Mouse (Mus musculus): ENCODE results near the gene Chordc1. TPM values are rescaled to one million over a fixed set of nuclear protein-coding genes. Genes with fewer than 3 reads are reported as not detected.
"Not testable (repeated sequence)": the region's sequence is repeated elsewhere in the genome, so short reads cannot be mapped to it uniquely, and the experiment has no call there.

Gene Chordc1
- polyA plus RNA-seq (2011; ENCODE audit: insufficient read depth, insufficient read length, low replicate concordance, missing spikeins), result 17.5 and 19.1 TPM in 2 replicates

DNA sequence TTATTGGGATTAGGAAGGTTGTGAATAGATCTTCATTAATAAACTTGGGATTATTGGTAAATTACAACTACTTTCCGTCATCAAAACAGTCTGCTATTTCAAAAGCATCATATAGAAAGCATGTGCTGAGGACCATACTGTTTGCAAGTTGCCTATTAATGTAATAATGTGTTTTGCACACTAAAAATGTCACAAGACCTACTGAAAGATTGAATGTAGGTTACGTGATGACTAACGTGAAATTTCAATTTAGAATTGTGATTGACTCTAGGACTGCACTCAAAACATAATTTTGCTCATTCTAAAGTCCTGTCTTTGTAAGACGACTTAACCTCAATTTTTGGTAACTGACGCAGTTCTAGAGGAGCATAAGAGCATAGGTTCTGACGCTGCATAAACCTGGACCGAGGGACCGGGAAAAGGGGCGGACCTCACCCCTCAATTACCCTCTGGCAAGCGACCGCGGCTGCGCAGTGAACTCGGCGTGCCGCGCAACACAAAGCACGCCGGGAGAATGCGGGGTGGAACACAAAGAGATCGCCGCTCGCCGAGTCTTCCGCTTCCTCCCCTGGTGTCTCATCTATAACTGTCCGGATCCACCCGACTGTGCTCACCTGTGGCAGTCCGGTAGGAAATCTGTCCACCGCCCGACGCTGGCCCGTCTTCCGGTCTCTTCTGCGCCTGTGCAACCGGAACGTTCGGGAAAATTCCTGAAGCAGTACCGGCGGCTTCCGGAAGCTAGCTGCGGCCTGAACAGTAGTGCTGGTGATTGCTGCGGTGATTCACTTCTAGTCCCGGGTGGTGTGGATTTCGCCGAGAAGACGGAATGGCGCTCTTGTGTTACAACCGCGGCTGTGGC, at the start of gene Chordc1:
Chordc1 (plus strand) TSS at position 555 of the 859 bp plus-strand sequence.
- 3% methylated on average over 49 of the region's 49 CpGs for WGBS
- peak within 1 kb of the TSS; percentile 99 for H3K4me3 ChIP-seq (replicated peaks; ENCODE audit: control insufficient read depth, low read depth, low read length)
- H3K27ac ChIP-seq (ENCODE audit: control insufficient read depth, insufficient read depth, low read depth, low read length, poor library complexity), result peak within 1 kb of the TSS; percentile 82
- H3K4me1 ChIP-seq (ENCODE audit: control insufficient read depth, insufficient read depth, low read length), result no peaks in the 10 kb centered on the region
- TF ChIP-seq POLR2A (IDR thresholded peaks at IDR 0.05; ENCODE audit: borderline replicate concordance, control insufficient read depth, low read depth, low read length) (peak; percentile 45; the same call in 1 of the 2 replicates), CTCF (IDR thresholded peaks at IDR 0.05; ENCODE audit: control insufficient read depth, insufficient read depth, low read length) (no peak)

DNA sequence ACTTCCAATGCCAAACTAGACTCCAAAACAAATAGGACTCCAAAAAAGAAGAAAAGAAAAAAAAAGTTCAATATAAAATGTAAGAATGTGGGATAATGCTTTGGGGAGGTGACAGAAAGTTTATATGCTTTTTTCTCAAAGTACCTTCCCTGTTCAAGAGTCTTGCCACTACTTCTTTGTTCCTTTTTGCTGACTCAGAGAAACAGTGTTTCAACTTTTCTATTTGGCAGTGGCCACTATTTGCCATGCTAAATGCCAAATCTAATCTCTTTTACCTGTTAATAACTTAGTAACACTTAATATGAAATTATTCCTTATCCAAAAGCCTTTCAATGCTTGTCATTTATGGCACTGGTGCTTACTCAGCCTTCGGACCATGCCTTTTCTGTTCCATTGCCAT, 16.0 kb upstream of the Chordc1 start:
- H3K4me3 ChIP-seq (replicated peaks; ENCODE audit: control insufficient read depth, low read depth, low read length), result no peak overlapping the region
- H3K27ac ChIP-seq (ENCODE audit: control insufficient read depth, insufficient read depth, low read depth, low read length, poor library complexity), result no peak overlapping the region
- no peak for TF ChIP-seq CTCF (IDR thresholded peaks at IDR 0.05; ENCODE audit: control insufficient read depth, insufficient read depth, low read length)
- no peak for TF ChIP-seq POLR2A (IDR thresholded peaks at IDR 0.05; ENCODE audit: borderline replicate concordance, control insufficient read depth, low read depth, low read length)
- WGBS, result 81% methylated on average over 1 of the region's 1 CpGs
- no peaks in the 10 kb centered on the region for H3K4me1 ChIP-seq (ENCODE audit: control insufficient read depth, insufficient read depth, low read length)

- H3K4me3 ChIP-seq (replicated peaks; ENCODE audit: control insufficient read depth, low read depth, low read length), result no peak overlapping the region
- 42% methylated on average over 2 of the region's 2 CpGs for WGBS
- no peak overlapping the region for H3K27ac ChIP-seq (ENCODE audit: control insufficient read depth, insufficient read depth, low read depth, low read length, poor library complexity)
- no peak for TF ChIP-seq CTCF (IDR thresholded peaks at IDR 0.05; ENCODE audit: control insufficient read depth, insufficient read depth, low read length)
- no peak for TF ChIP-seq POLR2A (IDR thresholded peaks at IDR 0.05; ENCODE audit: borderline replicate concordance, control insufficient read depth, low read depth, low read length)
- no peaks in the 10 kb centered on the region for H3K4me1 ChIP-seq (ENCODE audit: control insufficient read depth, insufficient read depth, low read length)
Measured at GRCm38 (mm10) chr9:18276844-18277243, 15.1 kb upstream of the Chordc1 start.

DNA sequence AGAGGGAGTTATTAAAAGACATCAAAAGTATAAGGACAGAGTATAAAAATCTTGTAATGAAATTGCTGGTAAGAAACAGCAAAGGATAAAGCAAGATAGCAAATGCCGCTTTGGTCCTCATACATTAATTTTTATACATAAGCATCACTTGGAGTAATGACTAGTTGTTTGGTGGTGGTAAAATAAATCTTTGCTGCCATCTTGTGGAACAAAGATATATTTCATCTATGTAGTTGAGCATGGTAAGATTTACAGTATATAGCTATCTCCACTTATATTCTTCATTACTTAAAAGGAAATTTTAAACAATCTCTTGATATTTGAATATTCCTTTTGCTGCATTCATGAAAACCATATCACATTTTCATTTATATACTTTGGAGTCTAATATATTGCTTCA, 14.4 kb upstream of the Chordc1 start:
- H3K27ac ChIP-seq (ENCODE audit: control insufficient read depth, insufficient read depth, low read depth, low read length, poor library complexity), result no peak overlapping the region
- no peak for TF ChIP-seq POLR2A (IDR thresholded peaks at IDR 0.05; ENCODE audit: borderline replicate concordance, control insufficient read depth, low read depth, low read length)
- TF ChIP-seq CTCF (IDR thresholded peaks at IDR 0.05; ENCODE audit: control insufficient read depth, insufficient read depth, low read length), result no peak
- WGBS, result 58% methylated on average over 1 of the region's 1 CpGs
- no peaks in the 10 kb centered on the region for H3K4me1 ChIP-seq (ENCODE audit: control insufficient read depth, insufficient read depth, low read length)
- no peak overlapping the region for H3K4me3 ChIP-seq (replicated peaks; ENCODE audit: control insufficient read depth, low read depth, low read length)

DNA sequence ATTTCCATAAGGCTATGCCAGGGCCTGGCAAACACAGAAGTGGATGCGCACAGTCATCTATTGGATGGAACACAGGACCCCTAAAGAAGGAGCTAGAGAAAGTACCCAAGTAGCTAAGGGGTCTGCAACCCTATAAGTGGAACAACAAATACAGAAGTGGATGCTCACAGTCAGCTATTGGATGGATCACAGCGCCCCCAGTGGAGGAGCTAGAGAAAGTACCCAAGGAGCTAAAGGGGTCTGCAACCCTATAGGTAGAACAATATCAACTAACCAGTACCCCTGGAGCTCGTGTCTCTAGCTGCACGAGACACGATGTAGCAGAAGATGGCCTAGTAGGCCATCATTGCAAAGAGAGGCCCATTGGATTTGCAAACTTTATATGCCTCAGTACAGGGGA, 13.2 kb upstream of the Chordc1 start:
- H3K4me1 ChIP-seq (ENCODE audit: control insufficient read depth, insufficient read depth, low read length); H3K27ac ChIP-seq (ENCODE audit: control insufficient read depth, insufficient read depth, low read depth, low read length, poor library complexity); H3K4me3 ChIP-seq (replicated peaks; ENCODE audit: control insufficient read depth, low read depth, low read length): not testable (repeated sequence)
- 40% methylated on average over 5 of the region's 5 CpGs for WGBS

GRCm38 (mm10) chr9:18292443-18292922, 558 bp downstream of the Chordc1 start:
- TF ChIP-seq CTCF (IDR thresholded peaks at IDR 0.05; ENCODE audit: control insufficient read depth, insufficient read depth, low read length), result no peak
- TF ChIP-seq POLR2A (IDR thresholded peaks at IDR 0.05; ENCODE audit: borderline replicate concordance, control insufficient read depth, low read depth, low read length), result no peak
- H3K4me1 ChIP-seq (ENCODE audit: control insufficient read depth, insufficient read depth, low read length), result no peaks in the 10 kb centered on the region
- under 1% methylated on average over 24 of the region's 24 CpGs for WGBS
- peak overlapping the region; percentile 82 for H3K27ac ChIP-seq (ENCODE audit: control insufficient read depth, insufficient read depth, low read depth, low read length, poor library complexity)
- peak overlapping the region; percentile 99 for H3K4me3 ChIP-seq (replicated peaks; ENCODE audit: control insufficient read depth, low read depth, low read length)

GRCm38 (mm10) chr9:18293026-18293781, 1.3 kb downstream of the Chordc1 start:
- Histone ChIP-seq H3K4me3 (replicated peaks; ENCODE audit: control insufficient read depth, low read depth, low read length) (peak overlapping the region; percentile 99), H3K4me1 (ENCODE audit: control insufficient read depth, insufficient read depth, low read length) (no peaks in the 10 kb centered on the region), H3K27ac (ENCODE audit: control insufficient read depth, insufficient read depth, low read depth, low read length, poor library complexity) (no peak overlapping the region)
- 7% methylated on average over 6 of the region's 6 CpGs for WGBS
- TF ChIP-seq CTCF (IDR thresholded peaks at IDR 0.05; ENCODE audit: control insufficient read depth, insufficient read depth, low read length), result no peak
- TF ChIP-seq POLR2A (IDR thresholded peaks at IDR 0.05; ENCODE audit: borderline replicate concordance, control insufficient read depth, low read depth, low read length), result no peak

DNA sequence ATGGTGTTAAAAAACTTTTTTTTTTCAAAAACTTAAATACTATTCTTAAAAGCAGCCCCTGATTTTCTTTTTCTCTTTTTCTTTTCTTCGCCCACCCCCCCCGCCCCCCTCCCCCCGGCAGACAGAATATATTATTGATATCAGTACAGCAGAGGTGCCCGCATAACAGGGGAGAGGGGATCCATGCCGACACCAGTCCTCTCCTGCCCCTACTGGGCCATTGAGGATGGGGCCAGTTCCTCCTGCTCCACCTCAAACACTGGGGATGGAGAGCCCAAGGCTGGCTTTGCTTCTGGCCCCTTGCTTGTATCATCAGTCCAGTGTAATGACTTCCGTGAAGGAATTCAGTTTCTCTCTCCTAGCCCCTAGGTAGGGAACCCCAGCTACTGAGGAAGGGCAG, 6.4 kb downstream of the Chordc1 start:
- no peak overlapping the region for H3K27ac ChIP-seq (ENCODE audit: control insufficient read depth, insufficient read depth, low read depth, low read length, poor library complexity)
- H3K4me3 ChIP-seq (replicated peaks; ENCODE audit: control insufficient read depth, low read depth, low read length), result no peak overlapping the region
- WGBS, result 86% methylated on average over 6 of the region's 6 CpGs
- H3K4me1 ChIP-seq (ENCODE audit: control insufficient read depth, insufficient read depth, low read length), result no peaks in the 10 kb centered on the region
- TF ChIP-seq CTCF (IDR thresholded peaks at IDR 0.05; ENCODE audit: control insufficient read depth, insufficient read depth, low read length) (no peak), POLR2A (IDR thresholded peaks at IDR 0.05; ENCODE audit: borderline replicate concordance, control insufficient read depth, low read depth, low read length) (no peak)

All from bone marrow, adult 2 months (tissue).